Mouse (Mus musculus): Measurements from ENCODE around the gene Armc2. TPM values are rescaled to one million over a fixed set of nuclear protein-coding genes. Genes with fewer than 3 reads are reported as not detected.

Gene Armc2
- total RNA-seq, 2 experiments from 2014 or later = 0.16 to 0.33 TPM

DNA sequence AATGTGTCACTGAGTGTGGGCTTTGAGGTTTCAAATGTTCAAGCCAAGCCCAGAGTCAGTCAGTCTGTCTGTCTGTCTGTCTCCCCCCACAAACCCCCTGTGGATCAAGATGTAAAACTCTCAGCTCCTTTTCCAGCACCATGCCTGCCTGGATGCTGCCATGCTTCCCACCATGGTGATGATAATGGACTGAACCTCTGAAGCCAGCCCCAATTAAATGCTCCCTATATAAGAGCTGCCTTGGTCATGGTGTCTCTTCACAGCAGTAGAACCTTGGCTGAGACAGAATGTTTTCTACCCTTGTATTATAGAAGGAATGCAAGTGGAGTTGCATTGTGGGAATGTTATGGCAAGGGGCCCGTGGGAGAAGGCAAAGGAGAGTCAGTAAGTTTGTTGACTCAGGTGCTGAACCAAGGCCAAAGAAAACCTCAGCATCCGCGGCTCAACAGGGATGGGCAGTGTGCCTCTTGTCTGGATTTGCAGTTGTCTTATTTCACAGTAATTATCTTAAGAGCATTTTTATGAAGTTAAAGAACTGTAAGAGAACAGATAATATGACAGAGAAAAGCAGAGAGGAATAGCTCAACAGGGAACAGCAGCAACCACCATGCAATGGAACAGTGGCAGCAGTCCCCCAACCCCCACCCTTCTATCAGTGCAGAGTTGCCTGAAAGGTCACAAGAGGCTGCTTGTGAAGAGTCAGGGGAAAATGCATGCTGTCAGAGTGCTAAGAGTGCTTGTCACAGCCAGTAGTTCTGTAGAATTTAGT is 152.0 kb downstream of the Armc2 start:
- DNase-seq = no peak

Other genes with a start within 250 kb of the Armc2 start
- 1 to 10 TPM; 2.0 to 2.6 TPM for gene Cep57l1, start 208.6 kb downstream of the Armc2 start, total RNA-seq (2021)
- 10 to 100 TPM; 15.4 to 29.7 TPM for gene Sesn1, start 208.5 kb downstream of the Armc2 start, total RNA-seq (2021)